9 mouse cellular contexts compared by ENCODE assay signal in genomic region chr16:24910834-24911233, GRCm38 (mm10).
DNase-seq lines count a peak whose midpoint lies in the region; ATAC-seq and TF ChIP-seq lines count a peak whose summit lies in the region.
"Had no signal": no experiment of that assay in that cellular context is flagged by ENCODE, and none has a peak within 500 bp of the region (broad histone marks: within the 10 kb centered on the region; RNA-seq: fewer than 3 reads in every experiment).

No protein-coding gene starts in this region.

- peaks cover 30% of the 10 kb centered on the region for H3K4me1 ChIP-seq in heart, embryonic 16.5 days (ENCODE audit: control insufficient read depth, insufficient read depth, low read length)
- peaks cover 5% of the 10 kb centered on the region; the same call in 1 of the 2 replicates for H3K4me1 ChIP-seq in heart, embryonic 10.5 days
- H3K4me1 ChIP-seq in midbrain, postnatal 0 days (ENCODE audit: insufficient read depth, low read length), result 0 out of 2 replicates have a peak, but pooled peaks cover 3% of the 10 kb centered on the region
- H3K4me1 ChIP-seq in midbrain, embryonic 11.5 days (ENCODE audit: control insufficient read depth, insufficient read depth, low read length), result no peaks in the 10 kb centered on the region
- H3K4me1 ChIP-seq in neural tube, embryonic 13.5 days (replicated peaks), result peaks cover 10% of the 10 kb centered on the region; the same call in 1 of the 2 replicates

- no peak for DNase-seq in heart, embryonic 10.5 days (ENCODE audit: low spot score)
- peak; percentile 55 for DNase-seq in midbrain, postnatal 0 days (ENCODE audit: low spot score)
- DNase-seq in midbrain, embryonic 11.5 days (ENCODE audit: low spot score, missing footprints), result no peak
- DNase-seq in adipocyte (ENCODE audit: low spot score), result peak; percentile 48
- no peak for DNase-seq in left cerebral cortex, postnatal 36 days (ENCODE audit: low spot score in 2 of 2)
- DNase-seq in left cerebral cortex, postnatal 14 days (ENCODE audit: low spot score in 2 of 2), result no peak

- TF ChIP-seq CTCF in midbrain, postnatal 0 days (IDR thresholded peaks at IDR 0.05), result peak; percentile 66

- no peaks in the 10 kb centered on the region for H3K27me3 ChIP-seq in heart, embryonic 16.5 days (ENCODE audit: control insufficient read depth, insufficient read depth, low read length)
- H3K27me3 ChIP-seq in heart, embryonic 10.5 days (ENCODE audit: insufficient read depth, poor library complexity, severe bottlenecking), result no peaks in the 10 kb centered on the region
- no peaks in the 10 kb centered on the region for H3K27me3 ChIP-seq in midbrain, postnatal 0 days (ENCODE audit: insufficient read depth, low read length)
- H3K27me3 ChIP-seq in midbrain, embryonic 11.5 days (ENCODE audit: control insufficient read depth, insufficient read depth, low read length), result no peaks in the 10 kb centered on the region
- no peaks in the 10 kb centered on the region for H3K27me3 ChIP-seq in neural tube, embryonic 13.5 days

- H3K27ac ChIP-seq in heart, embryonic 16.5 days (ENCODE audit: low read length), result no peak overlapping the region
- H3K27ac ChIP-seq in heart, embryonic 10.5 days, result no peak overlapping the region
- no peak overlapping the region for H3K27ac ChIP-seq in midbrain, postnatal 0 days (ENCODE audit: low read depth, low read length)
- H3K27ac ChIP-seq in midbrain, embryonic 11.5 days (ENCODE audit: low read depth, low read length), result no peak overlapping the region
- no peak overlapping the region for H3K27ac ChIP-seq in neural tube, embryonic 13.5 days (replicated peaks)

- no peak overlapping the region for H3K4me3 ChIP-seq in heart, embryonic 16.5 days (ENCODE audit: low read length)
- no peak overlapping the region for H3K4me3 ChIP-seq in heart, embryonic 10.5 days
- no peak overlapping the region for H3K4me3 ChIP-seq in midbrain, postnatal 0 days (ENCODE audit: low read depth, low read length)
- H3K4me3 ChIP-seq in midbrain, embryonic 11.5 days (ENCODE audit: low read depth, low read length), result no peak overlapping the region
- no peak overlapping the region for H3K4me3 ChIP-seq in neural tube, embryonic 13.5 days

- 35% methylated on average over 3 of the region's 3 CpGs for WGBS in heart, embryonic 16.5 days
- 57% methylated on average over 3 of the region's 3 CpGs for WGBS in heart, embryonic 10.5 days
- WGBS in midbrain, postnatal 0 days, result 53% methylated on average over 3 of the region's 3 CpGs
- 80% methylated on average over 3 of the region's 3 CpGs for WGBS in midbrain, embryonic 11.5 days
- 39% methylated on average over 3 of the region's 3 CpGs for WGBS in neural tube, embryonic 13.5 days

- H3K9me3 ChIP-seq in heart, embryonic 16.5 days (replicated peaks; ENCODE audit: control insufficient read depth, low read length), result no peaks in the 10 kb centered on the region
- no peaks in the 10 kb centered on the region for H3K9me3 ChIP-seq in heart, embryonic 10.5 days
- H3K9me3 ChIP-seq in midbrain, postnatal 0 days (ENCODE audit: low read length), result no peaks in the 10 kb centered on the region
- H3K9me3 ChIP-seq in midbrain, embryonic 11.5 days (ENCODE audit: control insufficient read depth, low read length), result no peaks in the 10 kb centered on the region
- H3K9me3 ChIP-seq in neural tube, embryonic 13.5 days, result no peaks in the 10 kb centered on the region

- H3K36me3 ChIP-seq in heart, embryonic 16.5 days (ENCODE audit: control insufficient read depth, insufficient read depth), result no peaks in the 10 kb centered on the region
- H3K36me3 ChIP-seq in heart, embryonic 10.5 days, result no peaks in the 10 kb centered on the region
- H3K36me3 ChIP-seq in midbrain, postnatal 0 days (ENCODE audit: insufficient read depth, low read length), result no peaks in the 10 kb centered on the region
- H3K36me3 ChIP-seq in midbrain, embryonic 11.5 days (ENCODE audit: control insufficient read depth, insufficient read depth, low read length), result no peaks in the 10 kb centered on the region
- H3K36me3 ChIP-seq in neural tube, embryonic 13.5 days, result no peaks in the 10 kb centered on the region

- no peak overlapping the region for H3K4me2 ChIP-seq in heart, embryonic 16.5 days (ENCODE audit: low read depth, low read length)
- no peak overlapping the region for H3K4me2 ChIP-seq in midbrain, postnatal 0 days (ENCODE audit: low read depth, low read length, poor library complexity, severe bottlenecking)
- H3K4me2 ChIP-seq in midbrain, embryonic 11.5 days, result no peak overlapping the region
- no peak overlapping the region for H3K4me2 ChIP-seq in neural tube, embryonic 13.5 days
- H3K4me2 ChIP-seq: heart, embryonic 11.5 days had no signal

- intact Hi-C loops in left cerebral cortex, postnatal 36 days (cut with DNase I), result no loop called here
- intact Hi-C loops in left cerebral cortex, postnatal 14 days (cut with DNase I), result loop anchor here (10.0 kb wide), 1 partner anchor 926 kb away; the partner anchor contains the start of genes Bcl6 and Gm37419

- H3K9ac ChIP-seq in heart, embryonic 16.5 days (ENCODE audit: low read length), result no peak overlapping the region
- H3K9ac ChIP-seq in midbrain, postnatal 0 days (replicated peaks; ENCODE audit: low read length, poor library complexity, severe bottlenecking), result no peak overlapping the region
- no peak overlapping the region for H3K9ac ChIP-seq in midbrain, embryonic 11.5 days (ENCODE audit: low read length)
- no peak overlapping the region for H3K9ac ChIP-seq in neural tube, embryonic 13.5 days

- 0 out of 2 replicates have a peak, but pooled peaks have one; percentile 30 for ATAC-seq in heart, embryonic 16.5 days (replicated peaks; ENCODE audit: extremely low read depth, insufficient read depth, low FRiP score)
- no peak for ATAC-seq in midbrain, postnatal 0 days (ENCODE audit: low FRiP score)
- ATAC-seq in midbrain, embryonic 11.5 days (ENCODE audit: low FRiP score), result no peak
- ATAC-seq in neural tube, embryonic 13.5 days (ENCODE audit: low read depth), result 0 out of 2 replicates have a peak, but pooled peaks have one; percentile 54

Comparison
In these comparisons a context has a peak if more than half of its experiments do, and no peak if none do; other contexts are left out.
1. DNase-seq: peak in midbrain, postnatal 0 days (single experiment) and adipocyte (single experiment); none in heart, embryonic 10.5 days (single experiment), midbrain, embryonic 11.5 days (single experiment), left cerebral cortex, postnatal 36 days (0 of 2) and left cerebral cortex, postnatal 14 days (0 of 2).
2. ATAC-seq: peak in heart, embryonic 16.5 days (single experiment) and neural tube, embryonic 13.5 days (single experiment); none in midbrain, postnatal 0 days (single experiment) and midbrain, embryonic 11.5 days (single experiment).